Comparison of ENCODE assay signal across 25 mouse cellular contexts in the genomic region with DNA sequence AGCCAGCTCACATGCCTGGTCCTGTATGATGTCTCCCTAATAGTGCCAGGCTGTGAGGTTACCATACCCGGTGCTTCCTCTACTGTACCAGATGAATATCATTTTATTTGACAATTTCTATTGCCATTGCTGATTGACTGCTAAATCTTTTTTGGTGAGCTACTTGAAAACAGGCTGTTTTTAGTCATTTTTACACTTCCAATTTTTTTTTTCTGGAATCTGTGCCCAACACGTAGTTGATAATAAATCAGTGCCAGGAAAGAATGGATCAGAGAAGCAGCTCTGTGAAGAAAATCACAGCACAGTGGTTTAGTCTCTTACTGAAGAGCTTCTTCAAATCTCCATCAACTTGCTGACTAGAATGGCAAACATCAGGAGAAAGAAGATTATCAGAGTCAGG.
A peak's percentile ranks its signal among the peaks of the same experiment; 100 is the strongest.
DNase-seq lines count a peak whose midpoint lies in the region; ATAC-seq and TF ChIP-seq lines count a peak whose summit lies in the region.
"Had no signal": no experiment of that assay in that cellular context is flagged by ENCODE, and none has a peak within 500 bp of the region (broad histone marks: within the 10 kb centered on the region; RNA-seq: fewer than 3 reads in every experiment).

No protein-coding gene starts in this region.

- DNase-seq in frontal cortex, postnatal 10 days (ENCODE audit: low spot score in 2 of 2), result no peak
- no peak for DNase-seq in left cerebral cortex, adult 2 months (ENCODE audit: extremely low spot score in 1 of 2, low spot score in 2 of 2)
- DNase-seq in left cerebral cortex, adult 11 months (ENCODE audit: low spot score), result no peak
- DNase-seq in telencephalon, adult 2 months (ENCODE audit: low read depth, low spot score), result peak; percentile 69
- DNase-seq: adrenal gland, adult 2 months; adrenal gland, postnatal 14 days; B cell, adult 2 months; cerebellum, adult 18-20 months; cerebellum, adult 9-10 months; cerebellum, postnatal 25 days; embryo, embryonic 11 days; gastrocnemius, postnatal 14 days; heart, adult 11 months; kidney, adult 2 months had no signal

- no peak overlapping the region for H3K4me3 ChIP-seq in forebrain, embryonic 15.5 days
- no peak overlapping the region for H3K4me3 ChIP-seq in forebrain, embryonic 12.5 days (replicated peaks)
- no peak overlapping the region for H3K4me3 ChIP-seq in left cerebral cortex, adult 2 months
- H3K4me3 ChIP-seq: embryonic facial prominence, embryonic 10.5 days; embryonic facial prominence, embryonic 13.5 days; erythroblast, embryonic 14.5 days; hindbrain, embryonic 12.5 days; hindbrain, embryonic 15.5 days had no signal

- no peaks in the 10 kb centered on the region for H3K9me3 ChIP-seq in forebrain, embryonic 15.5 days
- no peaks in the 10 kb centered on the region for H3K9me3 ChIP-seq in forebrain, embryonic 12.5 days
- H3K9me3 ChIP-seq: embryonic facial prominence, embryonic 10.5 days; embryonic facial prominence, embryonic 13.5 days; hindbrain, embryonic 12.5 days; hindbrain, embryonic 15.5 days had no signal

- no peak for TF ChIP-seq CTCF in left cerebral cortex, adult 2 months (IDR thresholded peaks at IDR 0.05)

- H3K36me3 ChIP-seq in forebrain, embryonic 15.5 days, result no peaks in the 10 kb centered on the region
- no peaks in the 10 kb centered on the region for H3K36me3 ChIP-seq in forebrain, embryonic 12.5 days (replicated peaks)
- H3K36me3 ChIP-seq: embryonic facial prominence, embryonic 10.5 days; embryonic facial prominence, embryonic 13.5 days; hindbrain, embryonic 12.5 days; hindbrain, embryonic 15.5 days had no signal

- H3K27ac ChIP-seq in forebrain, embryonic 15.5 days (replicated peaks), result peak overlapping the region; percentile 66
- H3K27ac ChIP-seq in forebrain, embryonic 12.5 days, result no peak overlapping the region
- H3K27ac ChIP-seq in left cerebral cortex, adult 2 months, result peak overlapping the region; percentile 71
- H3K27ac ChIP-seq: embryonic facial prominence, embryonic 10.5 days; embryonic facial prominence, embryonic 13.5 days; hindbrain, embryonic 12.5 days; hindbrain, embryonic 15.5 days had no signal

- WGBS in forebrain, embryonic 15.5 days, result 77% methylated on average over 2 of the region's 2 CpGs
- WGBS in forebrain, embryonic 12.5 days, result 90% methylated on average over 2 of the region's 2 CpGs

- intact Hi-C loops in left cerebral cortex, adult 2 months (cut with DNase I), result no loop called here

- H3K9ac ChIP-seq in forebrain, embryonic 15.5 days (replicated peaks), result no peak overlapping the region
- no peak overlapping the region for H3K9ac ChIP-seq in forebrain, embryonic 12.5 days
- H3K9ac ChIP-seq: embryonic facial prominence, embryonic 13.5 days; hindbrain, embryonic 12.5 days; hindbrain, embryonic 15.5 days had no signal

- no peak; the same call in 1 of the 2 replicates for ATAC-seq in forebrain, embryonic 15.5 days (replicated peaks)
- ATAC-seq in forebrain, embryonic 12.5 days (ENCODE audit: low FRiP score), result no peak
- ATAC-seq in frontal cortex, adult (ENCODE audit: low TSS enrichment), result peak; percentile 44
- no peak for ATAC-seq in CD4-positive, CD25-positive, alpha-beta regulatory T cell, adult 4 months
- ATAC-seq: intestine, postnatal 0 days had no signal

- no peaks in the 10 kb centered on the region for H3K4me1 ChIP-seq in forebrain, embryonic 15.5 days
- no peaks in the 10 kb centered on the region for H3K4me1 ChIP-seq in forebrain, embryonic 12.5 days
- H3K4me1 ChIP-seq: embryonic facial prominence, embryonic 10.5 days; embryonic facial prominence, embryonic 13.5 days; hindbrain, embryonic 12.5 days; hindbrain, embryonic 15.5 days had no signal

- no peak overlapping the region for H3K4me2 ChIP-seq in forebrain, embryonic 15.5 days (replicated peaks)
- no peak overlapping the region for H3K4me2 ChIP-seq in forebrain, embryonic 12.5 days
- H3K4me2 ChIP-seq: embryonic facial prominence, embryonic 13.5 days; heart, embryonic 11.5 days; hindbrain, embryonic 12.5 days; hindbrain, embryonic 15.5 days had no signal

- H3K27me3 ChIP-seq in forebrain, embryonic 15.5 days, result no peaks in the 10 kb centered on the region
- H3K27me3 ChIP-seq in forebrain, embryonic 12.5 days, result no peaks in the 10 kb centered on the region
- H3K27me3 ChIP-seq: embryonic facial prominence, embryonic 13.5 days; hindbrain, embryonic 12.5 days; hindbrain, embryonic 15.5 days had no signal
